Mouse (Mus musculus) layer of hippocampus, postnatal 10 days (tissue): Measurements from ENCODE around the gene Prnp. TPM values are rescaled to one million over a fixed set of nuclear protein-coding genes. Genes with fewer than 3 reads are reported as not detected.

ENCODE experiments used
- DNase-seq, 2 experiments: peaks; one replicate each; pipeline ENCODE4 v3.0.0; 2021; ENCODE audit warnings: low spot score in 2 of 2
- total RNA-seq, 2 experiments: library from RNA; stranded (reverse); gene quantifications; 2 replicates each; pipeline ENCODE4 v1.2.3; 2021

The Prnp gene
- total RNA-seq, 2 experiments from 2014 or later: 488 to 510 TPM

DNA sequence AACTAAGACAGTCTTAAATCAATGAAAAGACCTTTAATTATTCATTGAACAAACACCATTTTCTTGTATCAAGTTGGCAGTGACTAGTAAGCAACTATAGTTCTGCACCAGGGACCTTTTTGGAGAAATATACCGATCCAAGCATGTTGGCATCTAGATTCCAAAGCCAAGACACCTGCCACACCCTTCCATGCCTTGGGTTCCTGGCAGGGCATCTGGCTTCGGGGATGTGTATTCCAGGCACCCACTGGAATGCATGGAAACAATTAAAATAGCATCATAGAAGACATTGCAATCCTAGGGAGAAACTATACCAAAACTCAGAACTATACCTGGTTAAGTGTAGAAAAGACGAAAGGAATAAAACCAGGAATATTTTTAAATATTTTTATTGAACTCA is 3.5 kb upstream of the Prnp start:
- no peak for DNase-seq

DNA sequence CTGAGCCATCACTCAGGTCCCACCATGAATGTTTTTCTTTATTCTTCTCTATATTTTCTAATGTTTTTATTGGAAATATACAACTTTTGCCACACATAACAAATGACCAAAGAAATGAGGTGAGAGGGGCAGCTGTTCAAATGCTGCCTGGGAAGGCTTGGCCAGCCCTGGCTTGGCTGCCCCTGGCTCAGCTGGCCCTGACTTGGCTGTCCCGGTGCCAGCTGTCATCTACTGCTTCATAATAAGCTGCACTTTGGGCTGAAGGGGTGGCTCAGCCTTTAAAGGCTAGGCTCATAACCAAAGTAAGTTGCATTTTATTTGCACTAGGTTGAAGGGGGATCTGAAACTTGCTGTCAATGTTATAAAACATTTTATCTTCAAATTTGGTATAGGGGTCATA is 2.9 kb upstream of the Prnp start:
- DNase-seq: no peak

DNA sequence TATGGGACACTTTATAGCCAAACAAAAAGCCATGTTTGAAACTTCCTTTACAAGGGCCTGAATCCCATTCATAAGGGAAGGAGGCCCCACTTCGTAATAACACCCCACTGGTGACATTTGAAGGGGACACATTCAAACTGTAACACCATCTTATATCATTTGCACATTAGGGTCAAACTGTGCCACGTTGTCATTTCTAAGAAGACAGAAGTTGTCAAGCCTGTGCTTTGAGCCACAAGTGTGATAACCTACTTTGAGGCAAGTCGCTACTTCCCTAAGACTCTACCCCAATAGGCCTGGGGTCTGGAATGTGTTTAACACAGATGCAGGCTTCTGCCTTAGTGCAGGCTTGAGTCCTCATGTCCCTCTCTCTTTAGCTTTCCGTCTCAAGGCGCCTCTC is 2.4 kb upstream of the Prnp start:
- DNase-seq: no peak

DNA sequence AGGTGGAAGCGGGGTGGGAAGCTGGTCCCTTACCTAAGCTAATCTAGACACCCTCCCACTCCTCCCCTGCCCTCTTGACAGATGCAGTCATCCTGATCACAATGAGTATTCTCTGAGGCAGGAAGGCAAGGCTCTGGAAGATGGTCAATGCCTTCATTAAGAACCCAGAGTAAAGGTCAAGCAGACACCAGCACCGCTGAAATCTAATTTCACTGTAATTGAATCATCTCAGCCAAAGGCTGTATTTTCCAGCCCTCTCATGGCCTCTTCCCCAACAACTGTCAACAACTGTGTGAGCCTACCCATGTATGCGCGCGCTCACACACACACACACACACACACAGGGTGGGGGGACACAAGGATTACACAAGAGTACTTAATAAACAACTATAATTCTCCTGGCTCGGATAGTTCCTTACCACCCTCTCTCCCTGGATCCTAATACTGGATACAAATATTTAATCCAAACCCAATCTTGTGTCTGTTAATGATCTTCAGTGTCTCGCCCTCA is 1.3 kb upstream of the Prnp start:
- no peak for DNase-seq

DNA sequence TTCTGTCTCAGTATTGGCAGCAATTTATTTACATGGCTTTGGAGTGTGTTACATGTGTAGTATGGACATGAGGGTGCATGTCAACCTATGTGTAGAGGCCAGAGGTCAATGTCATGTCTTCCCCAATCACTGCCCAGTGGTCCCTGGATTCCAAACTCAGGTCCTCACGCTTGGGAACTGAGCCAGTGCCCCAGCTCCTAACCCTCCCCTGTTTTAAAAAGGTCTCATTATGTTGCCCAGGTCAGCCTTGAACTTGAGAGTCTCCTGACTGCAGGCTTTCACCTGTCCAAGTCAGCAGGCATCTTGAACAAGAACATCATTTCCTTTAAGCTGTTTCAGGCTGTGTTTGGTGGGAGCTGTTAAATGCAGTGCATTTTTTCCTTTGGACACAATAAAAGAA is 822 bp upstream of the Prnp start:
- DNase-seq: no peak

DNA sequence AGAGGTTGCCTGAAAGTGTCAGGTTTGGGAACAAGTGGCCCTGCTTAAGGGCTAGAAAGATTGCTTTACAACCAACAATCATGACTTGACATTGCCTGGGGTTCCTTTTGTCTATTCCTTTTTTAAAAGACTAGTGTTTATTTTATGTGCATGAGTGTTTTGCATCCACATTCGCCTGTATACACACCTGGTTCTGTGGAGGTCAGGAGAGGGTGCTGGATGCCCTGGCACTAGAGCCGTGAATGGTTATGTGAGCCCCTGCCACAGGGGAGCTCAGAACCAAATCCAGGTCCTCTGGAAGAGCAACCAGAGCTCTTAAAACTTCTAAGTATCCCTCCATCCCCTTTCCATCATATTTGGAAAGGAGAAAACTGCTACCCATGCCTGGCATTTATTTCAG is 1.1 kb downstream of the Prnp start:
- no peak for DNase-seq

DNA sequence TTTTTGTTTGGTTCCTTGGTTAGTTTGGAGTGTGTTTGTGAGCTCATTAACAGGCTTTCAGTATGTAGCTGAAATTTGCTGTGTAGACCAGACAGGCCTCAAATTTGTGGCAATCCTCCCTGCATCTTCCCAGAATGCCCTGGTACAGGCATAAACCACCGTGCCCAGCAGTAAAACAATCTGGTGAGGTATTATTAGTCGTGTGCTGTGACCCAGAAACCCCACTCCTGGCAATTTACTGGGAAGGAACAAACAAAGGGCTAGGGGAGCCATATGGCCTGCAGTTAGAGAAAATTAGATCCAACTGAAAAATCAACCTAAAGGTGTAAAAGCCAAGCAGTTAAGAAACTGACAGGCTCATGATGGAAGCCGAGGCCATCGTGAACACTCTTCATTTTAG is 1.6 kb downstream of the Prnp start:
- no peak for DNase-seq

DNA sequence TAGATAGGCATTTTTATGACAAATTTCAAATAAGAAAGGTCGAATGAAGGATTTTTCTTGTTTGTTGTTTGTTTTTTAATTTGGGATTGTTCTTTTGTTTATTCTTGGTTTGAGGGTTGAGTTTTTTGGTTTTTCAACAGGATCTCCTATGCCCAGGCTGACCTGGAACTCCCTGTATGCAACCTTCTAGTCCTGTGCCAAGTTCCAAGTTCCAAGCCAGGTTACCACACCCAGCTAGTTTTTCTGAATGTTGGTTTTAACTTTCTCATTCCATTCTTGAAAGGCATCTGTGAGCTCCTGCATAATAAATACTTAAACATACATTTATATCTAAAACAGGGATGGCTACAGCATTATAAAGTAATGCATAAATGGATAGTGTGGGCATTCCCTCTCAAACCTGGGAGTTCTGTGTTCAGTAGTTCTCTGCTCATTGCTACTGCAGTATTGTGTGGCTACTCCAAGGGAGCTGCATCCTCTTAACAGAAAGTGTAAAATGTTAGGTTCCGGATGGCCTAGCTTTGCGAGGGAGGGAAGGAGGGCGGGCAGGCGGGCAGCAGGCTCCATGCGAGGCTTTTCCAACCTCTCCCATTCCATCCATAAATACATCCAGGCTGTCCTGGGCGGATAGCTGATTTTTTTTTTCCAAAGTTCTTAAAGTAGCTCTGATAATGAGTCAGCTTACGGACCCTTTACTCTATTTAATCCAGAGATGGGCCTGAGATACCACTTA is 3.0 kb downstream of the Prnp start:
- no peak for DNase-seq

DNA sequence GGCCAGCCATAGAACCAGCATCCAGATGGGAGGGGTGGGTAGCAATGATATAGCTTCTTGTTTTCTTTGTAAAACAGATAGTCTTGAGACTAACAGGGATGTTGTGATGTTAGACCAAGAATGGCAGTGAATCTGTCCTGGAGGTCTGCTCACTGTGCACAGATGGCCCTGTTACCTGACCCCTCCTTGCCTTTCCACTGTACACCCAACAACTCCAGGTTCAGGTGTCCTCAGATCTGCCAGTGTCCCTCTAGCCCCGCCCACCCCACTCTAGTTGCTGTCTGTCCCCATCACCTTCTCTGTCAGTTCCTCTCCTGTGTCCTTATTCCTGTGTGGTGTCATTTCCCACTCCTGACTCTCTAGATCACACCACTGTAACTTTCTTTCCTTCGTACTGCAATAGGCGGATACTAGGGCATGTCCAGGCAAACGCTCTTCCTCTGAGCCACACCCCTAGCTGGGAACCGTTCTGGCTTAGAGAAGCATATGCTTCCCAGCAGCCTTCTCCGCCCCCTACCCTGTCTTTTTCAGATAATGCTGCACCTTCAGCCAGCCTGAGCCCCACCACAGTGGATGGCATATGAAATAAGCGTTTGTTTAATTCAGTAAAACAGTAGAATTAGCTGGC is 22.7 kb downstream of the Prnp start:
- DNase-seq: no peak

DNA sequence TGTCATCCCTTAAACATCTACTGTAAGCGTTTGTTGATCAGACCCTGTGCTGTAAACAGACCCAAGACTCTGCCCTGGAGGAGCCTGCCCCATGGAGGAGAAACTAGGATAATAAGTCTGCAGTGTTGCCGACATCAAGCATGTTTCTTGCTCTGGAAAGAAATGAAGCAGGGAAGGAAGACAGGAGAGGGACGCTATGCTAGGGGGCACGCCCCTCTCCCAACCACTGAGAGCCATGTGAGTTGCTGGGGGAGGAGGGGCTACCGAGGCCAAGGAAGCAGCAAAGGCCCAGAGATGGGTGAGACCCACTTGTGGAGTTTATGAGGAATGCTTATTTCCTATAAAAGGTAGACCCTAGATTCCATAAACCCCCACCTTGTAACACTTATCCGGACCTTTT is 23.3 kb downstream of the Prnp start:
- peak in 1 of 2 experiments; percentile 7 for DNase-seq

DNA sequence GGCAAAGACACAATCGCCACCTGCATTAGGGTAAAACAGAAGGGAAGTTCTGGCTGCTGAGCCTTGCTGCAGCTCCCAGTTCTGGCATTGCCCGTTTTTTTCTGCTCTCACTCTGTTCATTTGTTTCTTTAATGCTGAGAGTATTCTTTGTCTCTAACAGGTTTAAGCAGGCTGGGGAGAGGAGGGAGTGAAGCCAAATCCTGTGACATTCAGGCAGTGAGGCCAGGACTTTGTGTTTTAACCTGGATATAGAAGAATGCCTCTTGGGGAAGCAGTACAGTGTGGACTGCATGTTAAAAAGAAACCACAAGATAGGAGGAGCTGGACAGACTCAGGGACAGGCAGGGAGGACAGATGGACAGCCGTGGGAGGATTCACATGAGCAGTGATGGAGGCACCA is 23.9 kb downstream of the Prnp start:
- peak in 1 of 2 experiments; percentile 22 for DNase-seq

DNA sequence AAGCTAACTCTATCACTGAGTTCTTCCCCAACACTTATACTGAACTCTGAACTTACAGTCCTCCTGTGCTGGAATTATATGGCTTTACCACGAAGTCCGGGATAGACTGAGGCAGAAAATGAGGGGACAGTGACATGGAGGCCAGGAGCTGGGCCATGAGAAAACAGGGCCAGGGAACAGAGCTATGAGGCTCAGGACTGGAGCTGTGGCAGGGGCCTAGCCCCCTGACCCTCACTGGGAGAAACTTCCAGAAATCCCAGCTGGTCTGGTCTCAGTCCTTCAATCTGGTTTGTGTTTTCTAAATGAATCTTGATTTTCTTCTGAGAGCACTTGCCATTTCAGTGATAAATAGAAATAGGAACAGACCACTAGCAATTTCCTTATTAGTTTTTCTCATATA is 24.5 kb downstream of the Prnp start:
- no peak for DNase-seq

DNA sequence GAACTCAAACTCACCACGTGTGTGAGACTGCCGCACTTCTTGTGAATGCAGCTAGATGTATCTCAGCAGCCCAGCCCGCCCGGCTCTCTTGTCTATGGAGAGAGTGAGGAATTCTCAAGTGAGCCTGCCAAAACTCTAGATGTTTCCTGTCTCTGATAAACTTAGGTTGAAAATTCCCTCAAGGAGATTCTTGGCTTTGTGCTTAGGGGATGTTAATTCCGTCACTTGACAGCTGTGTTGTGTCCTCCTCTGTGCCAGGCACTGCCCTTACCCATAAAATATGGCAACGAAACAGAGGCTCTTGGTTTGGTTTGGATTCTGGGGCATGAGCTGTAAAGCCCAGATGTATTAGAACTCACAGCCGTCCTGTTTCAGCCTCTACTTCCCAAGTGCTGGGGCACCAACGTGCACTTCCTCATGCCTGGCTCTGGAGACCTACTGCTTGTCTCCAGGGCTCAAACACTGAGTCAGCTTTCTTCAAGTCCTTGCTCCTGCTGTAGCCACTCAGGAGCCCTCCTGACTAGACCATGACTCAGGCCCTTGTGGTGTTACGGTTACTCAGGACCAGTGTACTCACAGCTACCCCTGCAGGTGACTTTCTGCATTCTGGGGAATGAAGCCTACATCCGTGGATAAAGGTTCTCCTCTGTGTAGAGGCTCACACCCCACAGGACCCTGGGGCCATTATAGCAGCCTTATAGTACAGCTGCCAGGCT is 25.8 kb downstream of the Prnp start:
- no peak for DNase-seq

DNA sequence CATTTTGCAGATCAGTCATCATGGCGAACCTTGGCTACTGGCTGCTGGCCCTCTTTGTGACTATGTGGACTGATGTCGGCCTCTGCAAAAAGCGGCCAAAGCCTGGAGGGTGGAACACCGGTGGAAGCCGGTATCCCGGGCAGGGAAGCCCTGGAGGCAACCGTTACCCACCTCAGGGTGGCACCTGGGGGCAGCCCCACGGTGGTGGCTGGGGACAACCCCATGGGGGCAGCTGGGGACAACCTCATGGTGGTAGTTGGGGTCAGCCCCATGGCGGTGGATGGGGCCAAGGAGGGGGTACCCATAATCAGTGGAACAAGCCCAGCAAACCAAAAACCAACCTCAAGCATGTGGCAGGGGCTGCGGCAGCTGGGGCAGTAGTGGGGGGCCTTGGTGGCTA is 26.7 kb downstream of the Prnp start:
- no peak for DNase-seq

DNA sequence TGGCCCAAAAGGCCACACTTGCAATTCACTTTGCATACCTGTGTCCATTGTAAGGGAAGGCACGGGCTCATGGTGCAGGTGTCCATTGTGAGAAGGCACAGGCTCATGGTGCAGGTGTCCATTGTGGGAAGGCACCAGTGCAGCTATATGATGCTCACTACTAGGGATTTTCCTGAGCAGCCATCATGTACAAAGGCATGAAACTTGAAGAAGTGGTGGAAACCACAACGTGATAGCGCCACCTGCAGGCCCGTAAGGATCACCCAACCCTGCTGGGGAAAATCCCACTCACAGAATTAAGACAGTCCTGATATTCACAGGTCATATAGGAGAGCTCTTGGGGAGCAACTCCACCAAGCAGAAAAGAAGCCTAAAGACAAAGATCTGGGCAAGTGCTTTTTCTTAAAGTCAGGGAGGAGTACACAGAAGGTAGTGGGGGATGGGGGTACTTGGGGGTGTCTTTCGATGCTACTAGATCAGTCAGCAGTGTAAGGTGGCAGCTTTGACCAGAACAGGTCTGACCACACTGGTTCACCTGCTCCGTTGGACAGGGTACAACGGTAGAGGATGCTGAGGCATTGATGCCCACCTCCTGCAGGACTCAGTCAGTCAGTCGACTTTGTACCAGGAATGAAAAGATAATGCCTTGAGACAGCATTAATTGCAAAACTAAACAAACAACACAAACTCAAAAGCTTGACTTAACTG is 29.8 kb downstream of the Prnp start:
- DNase-seq: peak; percentile 69 to 76

DNA sequence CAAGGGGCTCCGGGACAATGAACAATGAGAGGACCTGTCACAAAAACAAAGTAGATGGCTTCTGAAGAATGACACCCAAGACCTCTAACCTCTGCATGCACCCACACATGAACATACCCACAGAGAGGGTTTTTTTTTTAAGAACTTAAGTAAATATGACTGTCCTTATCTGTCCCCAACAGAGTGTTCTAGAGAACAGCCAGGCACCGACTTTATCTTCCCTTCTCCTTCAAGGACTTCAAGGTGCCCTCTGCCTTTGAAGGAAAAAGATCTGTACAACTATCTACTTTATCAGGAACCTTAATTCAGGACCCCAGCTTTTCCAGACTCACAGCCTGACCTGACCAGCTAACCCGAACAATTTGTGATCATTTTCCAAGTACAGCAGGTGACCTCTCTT is 30.8 kb downstream of the Prnp start:
- DNase-seq: no peak

DNA sequence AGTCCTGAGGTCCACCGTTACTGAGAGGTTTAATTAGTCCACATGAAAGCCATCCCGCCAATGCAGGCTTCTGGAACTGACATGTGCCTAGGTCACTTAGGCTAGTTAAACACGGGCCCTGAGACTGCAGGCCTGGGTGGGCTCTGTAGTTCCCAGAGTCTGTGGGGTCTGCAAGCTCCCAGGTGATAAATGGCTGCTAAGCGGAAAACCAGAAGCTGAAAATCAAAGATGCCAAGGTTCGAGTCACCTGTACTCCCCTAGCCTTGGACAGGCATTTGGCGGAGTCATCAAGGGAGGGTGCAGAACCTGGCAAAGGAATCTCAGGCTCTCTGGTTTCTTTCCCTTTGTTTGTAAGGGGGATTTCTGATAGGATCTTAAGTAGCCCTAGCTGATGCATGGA is 31.8 kb downstream of the Prnp start:
- peak in 1 of 2 experiments; percentile 2 for DNase-seq

DNA sequence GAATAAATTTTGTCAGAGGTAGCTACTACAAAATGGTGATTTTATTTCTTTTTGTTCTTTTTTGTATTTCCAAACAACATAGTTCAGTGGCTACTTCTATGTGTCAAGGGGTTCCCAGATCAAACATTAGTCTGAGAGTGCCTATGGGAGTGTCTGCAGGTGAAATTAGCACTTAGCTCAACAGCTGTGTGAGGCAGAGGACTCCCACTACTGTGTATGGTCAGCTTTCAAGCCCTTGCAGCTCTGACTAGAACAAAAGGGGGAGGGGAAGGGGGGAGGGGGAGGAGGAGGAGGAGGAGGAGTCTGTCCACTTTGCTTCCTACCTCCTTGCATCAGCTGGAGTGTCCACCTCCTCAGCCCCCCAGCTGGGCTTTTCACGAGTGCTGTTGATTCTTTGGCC is 34.6 kb downstream of the Prnp start:
- peak; percentile 1 to 2 for DNase-seq

DNA sequence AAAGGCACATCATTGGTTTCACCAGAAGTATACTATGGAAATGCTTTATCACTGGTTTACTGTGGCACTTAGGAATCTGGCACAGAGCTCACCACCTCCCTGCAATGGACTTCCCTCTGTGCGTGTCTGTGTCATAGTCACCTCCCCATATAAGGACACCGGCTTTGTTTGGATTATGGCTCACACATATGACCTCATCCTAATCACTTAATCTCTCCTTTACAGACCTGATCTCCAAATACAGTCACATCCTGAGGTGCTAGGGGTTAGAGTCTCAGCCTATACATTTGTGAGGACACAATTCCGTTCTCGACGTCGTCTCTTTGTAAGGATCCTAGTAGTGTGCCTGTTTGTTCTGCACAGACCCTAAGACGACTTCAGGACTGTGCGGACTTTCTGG is 35.5 kb downstream of the Prnp start:
- DNase-seq: peak; percentile 2 to 6

DNA sequence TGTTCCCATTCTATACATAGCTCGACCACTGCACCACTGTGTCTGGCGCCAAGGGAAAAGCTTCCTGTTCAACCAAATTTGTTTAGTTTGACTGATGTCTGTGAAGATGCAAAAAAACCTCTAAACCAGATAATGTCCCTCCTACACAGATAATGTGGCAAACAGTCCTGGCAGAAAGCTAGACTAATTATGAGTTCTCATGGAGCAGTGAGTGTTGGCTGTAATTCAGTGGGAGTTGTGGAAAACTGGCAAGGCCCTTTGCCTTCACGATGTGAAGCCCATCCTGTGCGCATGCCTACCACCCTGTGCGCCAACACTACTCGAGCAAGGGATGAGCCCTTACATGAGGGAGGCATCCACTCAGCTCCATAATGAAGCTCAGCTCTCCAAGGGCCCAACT is 36.0 kb downstream of the Prnp start:
- peak; percentile 10 to 23 for DNase-seq

DNA sequence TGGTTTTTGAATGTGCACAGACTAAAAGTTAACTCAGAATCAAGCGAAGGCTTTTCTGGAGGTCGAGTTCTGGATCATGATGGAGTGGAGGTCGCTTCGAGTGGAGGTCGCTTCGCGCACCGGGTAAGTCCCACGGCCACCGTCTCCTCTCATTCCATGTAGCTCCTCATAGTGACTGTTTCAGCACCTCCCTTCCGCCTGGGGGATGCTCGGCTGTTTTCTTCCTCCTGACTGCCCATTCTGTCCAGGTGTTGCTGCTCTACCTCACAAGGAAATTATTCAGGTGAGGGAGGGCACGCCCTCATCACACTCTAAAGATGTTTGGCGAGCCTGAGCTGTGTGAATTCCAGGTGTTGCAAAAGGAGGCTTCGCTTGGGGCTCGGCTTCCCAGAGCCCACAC is 36.6 kb downstream of the Prnp start:
- DNase-seq: peak in 1 of 2 experiments; percentile 3

DNA sequence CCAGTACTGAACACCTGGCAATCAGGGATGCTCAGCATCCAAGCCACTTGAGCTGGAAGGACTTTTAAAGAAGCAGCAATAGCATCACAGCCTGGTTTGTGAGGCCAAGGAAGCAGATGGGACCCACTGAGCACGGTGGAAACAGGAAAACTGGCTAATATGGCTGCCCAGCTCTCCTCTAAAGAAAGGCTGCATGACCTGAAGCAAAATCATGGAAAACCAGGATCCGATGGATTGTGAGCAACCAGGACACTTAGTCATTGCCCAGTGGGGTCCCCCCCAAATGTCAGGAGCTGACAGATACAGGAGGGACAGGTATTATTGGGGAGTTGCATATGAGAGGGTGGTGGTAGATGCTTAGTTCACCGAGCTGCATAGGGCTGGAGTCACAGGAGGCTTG is 38.4 kb downstream of the Prnp start:
- DNase-seq: peak; percentile 1 to 6
